Mouse (Mus musculus): ENCODE measurements around the gene Nop9. TPM values are rescaled to one million over a fixed set of nuclear protein-coding genes. Genes with fewer than 3 reads are reported as not detected.

Nop9 gene
- polyA plus RNA-seq, 1 experiment from 2014 or later = 53.0 TPM

GRCm38 (mm10) chr14:55730116-55730515 lies 15.4 kb upstream of the Nop9 start:
- Histone ChIP-seq H3K27me3 (no peaks in the 10 kb centered on the region; the same call in 1 of the 2 replicates), H3K36me3 (no peaks in the 10 kb centered on the region), H3K27ac (no peak overlapping the region), H3K4me3 (replicated peaks) (no peak overlapping the region), H3K4me1 (replicated peaks) (no peaks in the 10 kb centered on the region), H3K9me3 (no peaks in the 10 kb centered on the region), H3K4me2 (no peak overlapping the region), H3K9ac (replicated peaks) (no peak overlapping the region)
- 83% methylated on average over 7 of the region's 7 CpGs for WGBS
- ATAC-seq (ENCODE audit: insufficient number of reproducible peaks, insufficient read depth, low FRiP score, low TSS enrichment, low read depth) = no peak

GRCm38 (mm10) chr14:55730531-55731032 lies 14.9 kb upstream of the Nop9 start:
- WGBS = 89% methylated on average over 7 of the region's 7 CpGs
- H3K9ac ChIP-seq (replicated peaks) = no peak overlapping the region
- H3K4me2 ChIP-seq = no peak overlapping the region
- no peak for ATAC-seq (ENCODE audit: insufficient number of reproducible peaks, insufficient read depth, low FRiP score, low TSS enrichment, low read depth)
- no peak overlapping the region for H3K4me3 ChIP-seq (replicated peaks)
- no peaks in the 10 kb centered on the region for H3K9me3 ChIP-seq
- H3K4me1 ChIP-seq (replicated peaks) = no peaks in the 10 kb centered on the region
- no peaks in the 10 kb centered on the region for H3K36me3 ChIP-seq
- no peak overlapping the region for H3K27ac ChIP-seq
- no peaks in the 10 kb centered on the region; the same call in 1 of the 2 replicates for H3K27me3 ChIP-seq

- no peak overlapping the region for H3K4me3 ChIP-seq (replicated peaks)
- H3K9me3 ChIP-seq = no peaks in the 10 kb centered on the region
- WGBS = 78% methylated on average over 10 of the region's 10 CpGs
- H3K27ac ChIP-seq = no peak overlapping the region
- no peak overlapping the region for H3K4me2 ChIP-seq
- no peaks in the 10 kb centered on the region; the same call in 1 of the 2 replicates for H3K27me3 ChIP-seq
- H3K9ac ChIP-seq (replicated peaks) = no peak overlapping the region
- H3K36me3 ChIP-seq = peaks cover 13% of the 10 kb centered on the region
- H3K4me1 ChIP-seq (replicated peaks) = no peaks in the 10 kb centered on the region
- no peak for ATAC-seq (ENCODE audit: insufficient number of reproducible peaks, insufficient read depth, low FRiP score, low TSS enrichment, low read depth)
Measured at GRCm38 (mm10) chr14:55733889-55734288, 11.6 kb upstream of the Nop9 start.

- Histone ChIP-seq H3K9me3 (no peaks in the 10 kb centered on the region), H3K4me3 (replicated peaks) (no peak overlapping the region), H3K27me3 (no peaks in the 10 kb centered on the region; the same call in 1 of the 2 replicates), H3K4me2 (no peak overlapping the region), H3K9ac (replicated peaks) (no peak overlapping the region), H3K36me3 (peaks cover 23% of the 10 kb centered on the region), H3K4me1 (replicated peaks) (no peaks in the 10 kb centered on the region), H3K27ac (no peak overlapping the region)
- ATAC-seq (ENCODE audit: insufficient number of reproducible peaks, insufficient read depth, low FRiP score, low TSS enrichment, low read depth) = no peak
- 81% methylated on average over 7 of the region's 7 CpGs for WGBS
Measured at GRCm38 (mm10) chr14:55734869-55735268, 10.6 kb upstream of the Nop9 start.

- Histone ChIP-seq H3K27me3 (no peaks in the 10 kb centered on the region; the same call in 1 of the 2 replicates), H3K9ac (replicated peaks) (no peak overlapping the region), H3K27ac (no peak overlapping the region), H3K4me3 (replicated peaks) (no peak overlapping the region), H3K4me1 (replicated peaks) (no peaks in the 10 kb centered on the region), H3K4me2 (no peak overlapping the region), H3K9me3 (no peaks in the 10 kb centered on the region), H3K36me3 (peaks cover 27% of the 10 kb centered on the region)
- no peak for ATAC-seq (ENCODE audit: insufficient number of reproducible peaks, insufficient read depth, low FRiP score, low TSS enrichment, low read depth)
- 67% methylated on average over 3 of the region's 3 CpGs for WGBS
Measured at GRCm38 (mm10) chr14:55735334-55735733, 10.2 kb upstream of the Nop9 start.

DNA sequence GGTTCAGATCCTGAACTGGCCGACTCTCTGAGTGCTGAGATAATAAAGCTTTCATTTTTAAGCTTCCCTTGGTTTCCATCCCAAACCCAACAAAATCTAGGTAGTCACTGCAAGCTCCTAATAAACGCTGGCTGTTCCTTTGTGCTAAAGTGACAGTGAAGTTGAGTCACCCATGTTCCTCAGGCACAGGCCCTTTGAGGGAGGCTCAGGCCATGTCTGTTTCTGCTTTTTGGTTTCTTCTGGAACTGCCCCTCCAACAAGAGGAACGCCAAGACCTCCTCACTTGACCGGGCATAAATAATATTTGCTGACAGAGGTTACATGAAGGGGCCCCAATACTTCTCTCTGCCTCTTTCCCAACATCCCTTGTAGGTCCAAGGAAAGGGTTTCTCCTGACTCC lies 9.7 kb upstream of the Nop9 start:
- Histone ChIP-seq H3K27ac (no peak overlapping the region), H3K9ac (replicated peaks) (no peak overlapping the region), H3K36me3 (peaks cover 32% of the 10 kb centered on the region), H3K4me1 (replicated peaks) (no peaks in the 10 kb centered on the region), H3K4me3 (replicated peaks) (no peak overlapping the region), H3K9me3 (no peaks in the 10 kb centered on the region), H3K4me2 (no peak overlapping the region), H3K27me3 (no peaks in the 10 kb centered on the region; the same call in 1 of the 2 replicates)
- whole genome bisulfite sequencing = 89% methylated on average over 4 of the region's 4 CpGs
- ATAC-seq (ENCODE audit: insufficient number of reproducible peaks, insufficient read depth, low FRiP score, low TSS enrichment, low read depth) = no peak

GRCm38 (mm10) chr14:55737086-55737687 lies 8.3 kb upstream of the Nop9 start:
- H3K27ac ChIP-seq = no peak overlapping the region
- H3K27me3 ChIP-seq = no peaks in the 10 kb centered on the region; the same call in 1 of the 2 replicates
- H3K9me3 ChIP-seq = no peaks in the 10 kb centered on the region
- no peak overlapping the region for H3K4me3 ChIP-seq (replicated peaks)
- WGBS = 89% methylated on average over 9 of the region's 9 CpGs
- no peak overlapping the region for H3K9ac ChIP-seq (replicated peaks)
- H3K4me1 ChIP-seq (replicated peaks) = no peaks in the 10 kb centered on the region
- no peak overlapping the region for H3K4me2 ChIP-seq
- ATAC-seq (ENCODE audit: insufficient number of reproducible peaks, insufficient read depth, low FRiP score, low TSS enrichment, low read depth) = no peak
- peaks cover 46% of the 10 kb centered on the region for H3K36me3 ChIP-seq

- Histone ChIP-seq H3K27me3 (no peaks in the 10 kb centered on the region), H3K4me3 (replicated peaks) (no peak overlapping the region), H3K27ac (no peak overlapping the region), H3K9me3 (no peaks in the 10 kb centered on the region), H3K4me2 (peak overlapping the region; percentile 99), H3K36me3 (peaks cover 48% of the 10 kb centered on the region), H3K4me1 (replicated peaks) (peaks cover 30% of the 10 kb centered on the region), H3K9ac (replicated peaks) (no peak overlapping the region; the same call in 1 of the 2 replicates)
- ATAC-seq (ENCODE audit: insufficient number of reproducible peaks, insufficient read depth, low FRiP score, low TSS enrichment, low read depth) = peak; percentile 39; the same call in 1 of the 2 replicates
- 24% methylated on average over 10 of the region's 10 CpGs for WGBS
Measured at GRCm38 (mm10) chr14:55743711-55744110, 1.8 kb upstream of the Nop9 start.

DNA sequence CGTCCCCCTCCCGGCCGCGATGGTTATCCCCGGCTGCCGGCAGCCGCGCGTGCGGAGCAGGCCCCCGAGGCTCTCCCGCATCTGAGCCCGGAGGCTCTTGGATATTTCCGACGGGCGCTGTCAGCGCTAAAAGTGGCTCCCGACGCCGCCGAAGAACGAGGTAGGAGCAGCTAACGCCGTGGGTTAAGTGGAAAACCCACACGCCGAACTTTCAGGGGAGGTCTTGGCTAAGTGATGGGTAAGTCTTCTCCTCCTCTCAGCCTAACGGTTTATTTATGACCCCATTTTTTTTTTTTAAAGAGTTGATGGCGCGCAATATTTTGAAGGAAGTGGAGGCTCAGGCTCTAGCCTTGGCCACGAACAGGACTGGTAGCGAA lies 356 bp downstream of the Nop9 start:
- H3K4me3 ChIP-seq (replicated peaks) = peak overlapping the region; percentile 94
- no peaks in the 10 kb centered on the region for H3K9me3 ChIP-seq
- peaks cover 30% of the 10 kb centered on the region for H3K4me1 ChIP-seq (replicated peaks)
- H3K27me3 ChIP-seq = no peaks in the 10 kb centered on the region
- H3K9ac ChIP-seq (replicated peaks) = peak overlapping the region; percentile 83
- H3K36me3 ChIP-seq = peaks cover 48% of the 10 kb centered on the region
- H3K4me2 ChIP-seq = peak overlapping the region; percentile 99
- H3K27ac ChIP-seq = no peak overlapping the region
- WGBS = under 1% methylated on average over 31 of the region's 31 CpGs
- no peak for ATAC-seq (ENCODE audit: insufficient number of reproducible peaks, insufficient read depth, low FRiP score, low TSS enrichment, low read depth)

GRCm38 (mm10) chr14:55747051-55747847 lies 1.8 kb downstream of the Nop9 start:
- Histone ChIP-seq H3K9ac (replicated peaks) (peak overlapping the region; percentile 83), H3K4me3 (replicated peaks) (peak overlapping the region; percentile 94; the same call in 1 of the 2 replicates), H3K4me2 (peak overlapping the region; percentile 99), H3K27ac (no peak overlapping the region), H3K36me3 (peaks cover 48% of the 10 kb centered on the region), H3K27me3 (no peaks in the 10 kb centered on the region), H3K4me1 (replicated peaks) (peaks cover 30% of the 10 kb centered on the region), H3K9me3 (no peaks in the 10 kb centered on the region)
- no peak for ATAC-seq (ENCODE audit: insufficient number of reproducible peaks, insufficient read depth, low FRiP score, low TSS enrichment, low read depth)
- WGBS = 92% methylated on average over 10 of the region's 10 CpGs

DNA sequence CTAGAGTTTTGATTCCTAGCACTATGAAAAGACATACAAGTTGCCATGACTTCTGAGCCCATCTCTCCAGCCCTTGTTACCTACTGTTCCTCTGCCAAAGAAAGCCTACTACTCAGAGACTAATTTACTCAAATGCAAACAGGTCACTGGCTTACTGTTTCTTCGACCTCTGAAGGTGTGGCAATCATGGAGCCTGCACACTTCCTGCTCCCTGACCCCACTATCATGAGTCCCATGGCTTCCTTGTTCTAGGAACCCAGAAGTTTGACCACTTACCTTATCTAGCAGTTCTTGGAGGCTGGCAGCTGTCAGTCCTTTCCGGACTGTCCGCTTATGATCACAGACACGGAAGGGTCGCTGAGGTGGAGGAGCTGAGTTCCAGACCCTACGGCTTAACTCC lies 12.1 kb downstream of the Nop9 start:
- Histone ChIP-seq H3K4me2 (no peak overlapping the region), H3K27me3 (peaks cover 17% of the 10 kb centered on the region), H3K4me1 (replicated peaks) (peaks cover 19% of the 10 kb centered on the region), H3K27ac (no peak overlapping the region), H3K36me3 (peaks cover 43% of the 10 kb centered on the region), H3K9ac (replicated peaks) (no peak overlapping the region), H3K9me3 (no peaks in the 10 kb centered on the region), H3K4me3 (replicated peaks) (no peak overlapping the region)
- WGBS = 84% methylated on average over 6 of the region's 6 CpGs
- ATAC-seq (ENCODE audit: insufficient number of reproducible peaks, insufficient read depth, low FRiP score, low TSS enrichment, low read depth) = no peak

Data from limb, embryonic 12.5 days (tissue).